Mouse (Mus musculus): Measurements from ENCODE around the gene Glrx5.

- no peak for TF ChIP-seq CTCF (IDR thresholded peaks at IDR 0.05; ENCODE audit: low read depth)
- TF ChIP-seq EP300 (IDR thresholded peaks at IDR 0.05; ENCODE audit: low read depth), result no peak
These were observed 37.1 kb upstream of the Glrx5 start for GRCm38 (mm10) chr12:104995259-104995876.

Data from liver, postnatal 0 days (tissue).